Mouse (Mus musculus) bone marrow macrophage, adult 2 months (primary cell): ENCODE results near the gene Ephx1. TPM values are rescaled to one million over a fixed set of nuclear protein-coding genes. Genes with fewer than 3 reads are reported as not detected.
"Not testable (repeated sequence)": the region's sequence is repeated elsewhere in the genome, so short reads cannot be mapped to it uniquely, and the experiment has no call there.

Experiments used
- H3K27ac ChIP-seq: 2 replicates; pipeline ENCODE4 v1.5.1; 2012; ENCODE audit warnings: low read depth, low read length; ENCODE audit not compliant: insufficient read depth
- H3K4me1 ChIP-seq: 2 replicates; pipeline ENCODE4 v1.6.1; 2012; ENCODE audit warnings: low read length; ENCODE audit not compliant: control insufficient read depth, insufficient read depth
- H3K4me3 ChIP-seq: 2 replicates; pipeline ENCODE4 v1.5.1; 2012; ENCODE audit warnings: mild to moderate bottlenecking, low read length, moderate library complexity; ENCODE audit not compliant: insufficient read depth
- CTCF ChIP-seq: IDR thresholded peaks from 2 replicates; pipeline ENCODE4 v1.5.1; 2012; ENCODE audit warnings: low read depth, mild to moderate bottlenecking, low read length, moderate library complexity
- POLR2A ChIP-seq: IDR thresholded peaks from 2 replicates; pipeline ENCODE4 v1.6.1; 2012; ENCODE audit warnings: mild to moderate bottlenecking, low read depth, low read length, borderline replicate concordance
- polyA plus RNA-seq: library from polyadenylated mRNA; stranded (reverse); fragments of >200 nt; gene quantifications from 2 replicates; pipeline ENCODE4 v1.2.4, GENCODE M21; 2012; ENCODE audit not compliant: missing spikeins, insufficient read depth, insufficient read length

Gene Ephx1
- polyA plus RNA-seq, 1 experiment: 40.7 TPM

GRCm38 (mm10) chr1:181003790-181004189 lies 16.9 kb downstream of the Ephx1 start:
- TF ChIP-seq POLR2A: no peak
- TF ChIP-seq CTCF: no peak
- peaks cover 4% of the 10 kb centered on the region for H3K4me1 ChIP-seq
- H3K27ac ChIP-seq: no peak overlapping the region
- no peak overlapping the region for H3K4me3 ChIP-seq

GRCm38 (mm10) chr1:181001621-181002020 lies 19.1 kb downstream of the Ephx1 start:
- Histone ChIP-seq H3K4me1 (no peaks in the 10 kb centered on the region; the same call in 1 of the 2 replicates), H3K4me3 (no peak overlapping the region), H3K27ac (no peak overlapping the region)
- TF ChIP-seq CTCF (no peak), POLR2A (no peak)

GRCm38 (mm10) chr1:181001217-181001616 lies 19.5 kb downstream of the Ephx1 start:
- Histone ChIP-seq H3K27ac (no peak overlapping the region), H3K4me1 (no peaks in the 10 kb centered on the region; the same call in 1 of the 2 replicates)
- TF ChIP-seq POLR2A (no peak), CTCF (no peak)

GRCm38 (mm10) chr1:181000501-181001092 lies 20.1 kb downstream of the Ephx1 start:
- H3K27ac ChIP-seq: no peak overlapping the region
- no peak for TF ChIP-seq CTCF
- TF ChIP-seq POLR2A: no peak

More at GRCm38 (mm10) chr1:181001217-181001616, 19.5 kb downstream of the Ephx1 start:
- H3K4me3 ChIP-seq: no peak overlapping the region

GRCm38 (mm10) chr1:180992142-180992541 lies 28.6 kb downstream of the Ephx1 start:
- no peak for TF ChIP-seq CTCF
- no peak for TF ChIP-seq POLR2A
- Histone ChIP-seq H3K4me1 (no peaks in the 10 kb centered on the region), H3K27ac (no peak overlapping the region), H3K4me3 (no peak overlapping the region)

More at GRCm38 (mm10) chr1:181000501-181001092, 20.1 kb downstream of the Ephx1 start:
- Histone ChIP-seq H3K4me3 (no peak overlapping the region), H3K4me1 (no peaks in the 10 kb centered on the region; the same call in 1 of the 2 replicates)

- Histone ChIP-seq H3K4me1 (no peaks in the 10 kb centered on the region), H3K27ac (no peak overlapping the region), H3K4me3 (no peak overlapping the region)
- no peak for TF ChIP-seq POLR2A
- no peak for TF ChIP-seq CTCF
Measured at GRCm38 (mm10) chr1:180990671-180991070, 30.0 kb downstream of the Ephx1 start.

GRCm38 (mm10) chr1:180987759-180988158 lies 32.9 kb downstream of the Ephx1 start:
- H3K4me1 ChIP-seq: no peaks in the 10 kb centered on the region
- H3K27ac ChIP-seq: no peak overlapping the region
- no peak overlapping the region for H3K4me3 ChIP-seq
- TF ChIP-seq POLR2A (no peak), CTCF (peak; percentile 93)

GRCm38 (mm10) chr1:180986701-180987100 lies 34.0 kb downstream of the Ephx1 start:
- Histone ChIP-seq H3K4me1 (no peaks in the 10 kb centered on the region), H3K27ac (no peak overlapping the region)

GRCm38 (mm10) chr1:180981298-180982046 lies 39.2 kb downstream of the Ephx1 start:
- not testable (repeated sequence) for H3K27ac ChIP-seq, H3K4me1 ChIP-seq, H3K4me3 ChIP-seq

More at GRCm38 (mm10) chr1:180986701-180987100, 34.0 kb downstream of the Ephx1 start:
- TF ChIP-seq CTCF: no peak
- no peak for TF ChIP-seq POLR2A
- no peak overlapping the region for H3K4me3 ChIP-seq

GRCm38 (mm10) chr1:180980464-180980863 lies 40.2 kb downstream of the Ephx1 start:
- TF ChIP-seq CTCF: no peak
- no peak for TF ChIP-seq POLR2A
- Histone ChIP-seq H3K4me3 (no peak overlapping the region), H3K27ac (no peak overlapping the region), H3K4me1 (peaks cover 4% of the 10 kb centered on the region; the same call in 1 of the 2 replicates)
